Mouse (Mus musculus) brain, adult 2 months (tissue): ENCODE measurements at regions not wholly inside any gene's neighbourhood (a gene's known extent, or its start where the extent isn't known, plus 50 kb on each side); places are given as distances from the start of the nearest gene placed in this dataset.
A peak's percentile ranks its signal among the peaks of the same experiment; 100 is the strongest.

Experiments used
- DNase-seq: peaks from one replicate; pipeline ENCODE4 v3.0.0; 2011; ENCODE audit warnings: low read depth, low spot score

DNA sequence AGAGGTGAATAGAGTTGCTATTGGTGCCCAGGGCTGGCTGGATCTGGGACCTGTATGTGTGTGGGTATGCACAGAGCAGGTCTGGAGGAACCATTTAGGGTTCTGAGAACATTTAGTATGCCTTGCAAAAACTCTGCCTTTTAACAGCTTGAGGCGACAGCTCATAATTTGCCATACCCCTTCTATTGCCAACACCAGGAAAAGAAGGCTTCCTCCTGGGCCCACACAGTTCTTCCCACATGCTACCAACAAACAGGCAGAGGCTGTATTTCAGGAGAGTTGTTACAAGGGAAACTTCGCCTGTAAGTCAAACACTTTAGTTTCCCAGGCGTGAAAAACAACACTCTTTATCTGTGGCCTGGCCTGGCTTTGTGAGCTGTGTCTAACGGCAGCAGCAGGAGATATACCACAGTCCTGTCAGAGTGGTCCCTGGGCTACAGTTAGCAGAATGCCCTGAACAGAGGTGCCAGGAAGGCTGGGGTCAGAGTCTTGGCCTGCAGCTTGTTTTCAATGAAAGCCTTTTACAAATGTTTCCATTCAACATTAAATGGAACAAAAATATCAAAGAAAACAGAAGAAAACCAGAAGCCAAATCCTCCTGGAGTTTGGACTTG is 225.4 kb downstream of the Dhx35 start:
- peak; percentile 73 for DNase-seq

DNA sequence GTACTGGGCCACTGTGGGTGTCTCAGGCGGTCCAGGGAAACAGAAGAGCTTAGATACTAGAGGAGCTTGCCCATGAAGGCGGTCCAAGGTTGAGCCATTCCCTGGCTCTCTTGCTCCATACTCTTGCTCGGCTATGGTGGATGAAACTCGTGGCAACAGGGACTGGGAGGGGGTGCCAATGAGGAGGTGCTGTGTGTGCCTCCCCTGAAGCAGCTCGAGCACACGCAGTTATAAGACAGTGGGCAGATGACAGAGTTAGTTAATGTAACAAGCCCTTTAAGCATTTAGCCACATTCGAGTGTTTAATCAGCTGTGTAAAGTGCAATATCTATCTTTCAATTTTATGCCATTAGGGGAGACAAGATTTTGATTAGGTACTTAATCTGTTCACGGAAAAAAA is 237.5 kb downstream of the Dhx35 start:
- no peak for DNase-seq

DNA sequence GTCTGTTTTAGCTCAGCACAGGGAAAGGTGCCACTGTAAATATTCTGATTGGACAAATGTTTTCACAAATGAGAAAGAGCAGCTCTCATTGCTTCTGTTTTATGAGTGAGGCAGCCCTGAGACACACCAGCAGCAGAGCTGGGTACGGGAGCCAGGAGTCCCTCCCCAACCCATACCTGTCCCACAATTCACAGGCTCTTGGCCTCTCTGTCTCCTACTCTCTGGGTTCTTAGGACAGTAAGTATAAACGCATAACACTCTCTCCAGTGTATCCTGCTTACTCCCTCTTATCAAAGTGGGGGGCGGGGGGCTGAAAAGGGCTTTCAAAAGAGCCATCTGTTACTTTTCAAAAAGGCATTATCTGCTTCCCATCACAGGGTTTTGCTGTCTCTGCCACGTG is 245.3 kb downstream of the Dhx35 start:
- no peak for DNase-seq

DNA sequence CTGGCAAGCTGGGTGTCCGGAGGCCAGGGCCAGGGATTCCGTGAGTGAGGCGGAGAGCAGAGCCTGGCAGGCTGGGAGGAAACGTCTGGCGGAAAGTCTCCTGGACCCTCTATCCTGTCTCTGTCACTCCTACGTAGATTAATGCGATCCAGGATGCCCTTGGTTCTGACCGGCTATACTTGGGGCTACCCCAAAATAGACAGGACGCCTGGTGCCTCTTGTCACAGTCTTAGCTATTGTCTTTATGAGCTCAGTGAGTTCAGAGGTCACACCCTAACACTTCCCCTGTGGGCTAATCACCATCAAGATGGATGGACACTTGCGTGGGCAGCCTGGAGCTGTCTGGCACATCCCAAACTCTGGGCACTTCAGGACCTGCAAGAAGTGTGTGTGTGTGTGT is 258.9 kb downstream of the Dhx35 start:
- no peak for DNase-seq

DNA sequence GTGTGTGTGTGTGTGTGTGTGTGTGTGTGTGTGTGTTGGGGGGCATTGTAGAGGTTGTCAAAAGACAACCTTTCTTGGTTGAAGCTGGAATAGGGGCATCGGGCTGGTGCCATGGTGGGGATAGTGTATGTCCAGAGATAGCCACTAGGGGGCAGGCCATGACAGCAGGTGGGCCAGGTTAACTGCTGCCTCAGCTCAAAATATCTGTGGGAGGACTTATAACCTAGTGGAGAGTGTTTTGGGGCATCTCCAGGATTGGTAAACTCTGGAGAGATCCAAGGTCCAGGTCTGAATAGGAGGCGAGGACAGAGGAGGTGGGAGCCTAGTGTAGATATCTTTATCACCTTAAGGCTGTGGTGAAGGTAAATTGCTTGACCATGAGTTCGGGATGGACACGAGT is 259.3 kb downstream of the Dhx35 start:
- peak; percentile 65 for DNase-seq

DNA sequence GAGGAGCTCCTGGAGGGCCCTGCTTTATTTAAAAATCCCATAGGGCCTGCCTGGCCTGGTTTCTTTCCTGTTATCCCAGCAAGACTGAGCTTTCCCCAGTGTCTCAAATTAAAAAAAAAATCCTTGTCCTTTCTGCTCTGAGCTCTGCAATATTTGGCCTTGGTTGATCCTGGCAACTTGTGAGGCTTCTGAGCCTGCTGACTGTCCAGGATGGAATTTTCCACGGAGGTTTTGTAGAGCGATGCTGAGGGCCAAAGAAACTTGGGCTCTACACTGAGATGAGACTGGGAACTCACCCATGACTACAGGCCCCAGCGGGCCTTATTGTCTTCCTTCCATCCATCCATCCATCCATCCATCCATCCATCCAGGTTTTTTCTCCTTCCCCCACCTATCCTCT is 259.8 kb downstream of the Dhx35 start:
- DNase-seq, result peak; percentile 19

DNA sequence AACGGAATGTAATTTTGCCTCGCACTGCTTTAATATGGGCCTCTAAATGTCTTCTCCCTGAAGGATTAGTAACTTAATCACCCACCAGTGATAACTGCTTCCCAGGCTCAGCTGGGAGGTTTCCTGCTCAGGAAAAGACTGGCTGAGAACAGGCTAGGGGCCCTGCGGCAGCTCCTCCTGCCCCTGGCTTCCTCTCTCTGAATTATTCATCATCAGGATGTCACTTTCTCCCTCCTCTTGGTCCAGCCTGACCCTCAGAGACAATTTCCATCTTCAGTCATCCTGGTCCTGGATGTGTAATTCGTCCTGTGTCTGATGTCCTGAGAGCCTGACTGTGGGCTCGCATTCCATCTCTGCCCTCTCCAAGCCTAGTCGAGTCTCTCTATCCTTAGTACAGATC is 261.2 kb downstream of the Dhx35 start:
- no peak for DNase-seq

DNA sequence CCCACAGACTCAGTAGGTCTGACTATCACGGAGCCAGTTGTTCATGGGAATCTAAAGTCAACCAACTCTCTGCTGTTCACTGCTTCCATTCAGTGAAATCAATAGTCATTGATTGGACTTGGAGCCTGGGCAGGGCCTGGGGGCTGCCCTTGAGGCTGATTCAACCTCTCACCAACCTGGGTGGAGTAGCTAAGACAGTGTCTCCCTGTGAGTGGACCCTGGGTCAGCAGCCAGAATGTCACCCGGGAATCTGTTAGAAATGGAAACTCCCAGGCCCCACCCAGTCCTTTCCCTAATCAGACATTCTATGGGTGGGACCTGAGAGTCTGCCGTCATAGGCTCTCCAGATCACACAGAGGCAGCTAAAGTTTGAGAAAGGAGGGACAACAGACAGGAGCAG is 262.4 kb downstream of the Dhx35 start:
- no peak for DNase-seq

DNA sequence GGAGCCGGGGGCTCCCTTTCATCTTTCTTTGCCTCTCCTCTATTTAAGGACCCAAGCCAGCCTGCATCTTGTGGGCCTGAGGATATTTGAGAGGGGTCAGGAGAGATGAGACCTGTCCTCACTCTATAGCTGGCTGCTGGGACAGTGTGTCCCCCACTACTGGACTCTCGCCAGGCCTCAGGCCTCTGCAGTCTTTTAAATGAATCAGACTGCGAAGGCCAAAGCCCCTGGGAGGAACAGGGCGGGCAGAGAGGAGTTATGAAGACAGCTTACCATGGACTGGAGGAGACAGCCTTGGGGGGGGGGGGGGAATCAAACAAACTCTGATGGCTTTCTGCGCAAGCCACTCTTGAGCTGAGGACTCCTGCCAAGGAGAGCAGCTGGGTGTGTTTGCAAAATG is 262.9 kb downstream of the Dhx35 start:
- no peak for DNase-seq

DNA sequence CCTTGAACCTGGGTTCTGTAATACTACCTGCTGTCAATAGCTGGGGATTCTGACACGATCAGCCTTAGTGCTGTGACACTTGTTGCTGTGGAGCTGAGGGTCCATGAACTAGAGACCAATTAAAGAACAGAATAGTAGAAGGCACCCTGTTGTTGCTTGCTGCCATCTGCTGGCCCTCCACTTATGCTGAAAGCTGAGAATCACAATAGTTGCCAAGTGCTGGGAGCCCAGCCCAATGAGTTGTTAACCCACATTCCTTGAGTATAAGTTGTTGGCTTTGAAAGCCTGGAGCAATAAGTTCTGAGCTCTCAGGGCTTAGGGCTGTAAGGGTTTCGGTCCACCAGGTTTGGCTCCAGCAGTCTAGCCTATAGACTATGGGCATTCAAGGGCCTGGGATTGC is 267.7 kb downstream of the Dhx35 start:
- DNase-seq, result peak; percentile 34

DNA sequence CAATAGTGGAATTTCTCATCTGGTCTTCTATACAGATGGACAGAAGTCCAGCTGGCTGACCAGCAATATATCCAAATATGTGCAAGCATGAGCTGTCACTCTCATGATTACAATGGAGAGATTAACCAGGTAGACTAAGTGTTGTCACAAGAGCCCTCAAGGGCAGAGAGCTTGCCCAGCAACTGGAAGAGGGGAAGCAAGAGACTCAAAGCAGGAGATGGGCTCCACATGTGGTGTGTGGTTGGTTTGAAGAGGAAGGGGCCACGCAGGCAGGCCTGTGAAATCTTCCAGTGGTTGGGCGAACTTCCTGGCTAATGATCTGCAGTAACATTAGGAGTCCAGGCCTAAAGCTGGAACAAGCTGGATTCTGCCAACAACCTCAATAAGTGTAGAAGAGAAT is 268.1 kb downstream of the Dhx35 start:
- no peak for DNase-seq

DNA sequence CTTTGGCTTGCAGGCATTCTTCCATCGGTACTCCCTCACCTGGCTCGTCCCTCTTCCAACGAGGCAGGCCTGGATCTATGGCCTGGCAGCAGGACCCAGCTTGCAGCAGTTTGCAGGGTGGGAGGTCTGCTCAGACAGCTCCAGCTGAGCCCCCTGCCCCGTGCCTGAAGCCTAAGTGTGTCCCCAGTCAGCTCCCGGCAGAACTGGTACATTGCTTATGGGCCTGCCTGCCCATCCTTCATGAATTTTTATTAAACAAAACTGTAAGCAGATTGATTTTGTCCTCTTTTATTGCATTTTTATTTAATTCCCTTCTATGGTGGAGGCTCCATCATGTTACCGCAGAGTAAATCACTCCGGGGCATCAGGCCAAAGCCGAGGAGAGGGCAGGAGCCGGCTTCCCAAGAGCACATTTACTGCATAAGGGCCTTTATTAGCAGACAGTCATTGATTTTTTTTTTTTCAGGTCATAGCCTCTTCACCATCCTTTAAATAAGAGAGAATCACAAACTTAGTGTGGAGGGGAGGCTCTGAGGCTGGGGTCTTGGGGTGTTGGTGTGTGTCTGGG is 269.9 kb downstream of the Dhx35 start:
- no peak for DNase-seq

DNA sequence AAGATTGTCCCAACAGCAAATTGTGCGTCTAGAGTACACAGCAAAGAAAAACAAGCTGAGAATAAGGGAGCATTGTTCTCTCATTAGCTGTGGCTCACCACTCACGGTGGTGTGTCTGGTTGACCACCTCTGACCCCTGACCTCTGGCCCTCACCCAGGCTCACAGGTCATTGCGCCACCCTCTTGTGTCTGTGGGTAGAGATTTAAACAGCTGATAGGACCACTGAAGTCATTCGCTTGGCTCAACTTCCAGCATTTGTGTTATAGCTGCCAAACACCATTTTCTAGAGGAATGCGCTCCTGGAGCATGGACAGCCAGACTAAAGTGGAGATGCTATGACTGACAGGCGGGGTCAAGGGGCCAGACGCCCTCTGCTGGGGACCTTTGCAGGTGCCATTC is 272.9 kb downstream of the Dhx35 start:
- no peak for DNase-seq

DNA sequence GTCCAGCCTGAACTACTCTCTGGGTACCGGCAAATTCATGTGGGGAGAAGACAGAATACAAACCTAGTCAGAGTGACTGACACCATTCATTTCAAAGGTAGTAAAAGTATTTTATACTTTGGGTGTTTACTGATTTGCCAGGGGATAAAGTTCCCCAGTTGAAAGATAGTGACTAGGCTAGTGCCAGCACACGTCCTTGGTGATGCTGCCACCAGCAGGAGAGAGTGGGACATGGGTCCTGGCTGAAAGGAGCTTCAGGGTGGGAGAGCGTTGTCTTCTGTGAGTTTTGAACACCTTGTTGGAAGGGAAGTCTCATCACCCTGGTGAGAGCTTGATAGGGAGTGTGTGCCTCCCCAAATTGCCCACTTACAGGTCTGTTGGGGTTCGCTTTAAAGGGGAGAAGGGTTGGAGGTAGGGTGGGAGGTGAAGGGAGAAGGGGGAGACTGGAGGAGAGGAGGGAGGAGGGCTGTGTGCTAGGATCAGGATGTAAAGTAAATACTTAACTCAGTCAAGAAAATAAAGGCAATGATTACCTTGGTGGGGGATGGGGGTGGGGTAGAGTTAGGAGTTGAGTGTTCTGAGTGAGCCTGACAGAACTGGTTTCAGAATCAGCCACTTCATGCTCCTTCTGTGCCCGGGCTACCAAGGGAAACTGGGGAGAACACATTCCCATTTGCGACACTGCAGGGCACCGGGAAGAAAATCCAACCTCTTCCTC is 273.9 kb downstream of the Dhx35 start:
- DNase-seq, result no peak

DNA sequence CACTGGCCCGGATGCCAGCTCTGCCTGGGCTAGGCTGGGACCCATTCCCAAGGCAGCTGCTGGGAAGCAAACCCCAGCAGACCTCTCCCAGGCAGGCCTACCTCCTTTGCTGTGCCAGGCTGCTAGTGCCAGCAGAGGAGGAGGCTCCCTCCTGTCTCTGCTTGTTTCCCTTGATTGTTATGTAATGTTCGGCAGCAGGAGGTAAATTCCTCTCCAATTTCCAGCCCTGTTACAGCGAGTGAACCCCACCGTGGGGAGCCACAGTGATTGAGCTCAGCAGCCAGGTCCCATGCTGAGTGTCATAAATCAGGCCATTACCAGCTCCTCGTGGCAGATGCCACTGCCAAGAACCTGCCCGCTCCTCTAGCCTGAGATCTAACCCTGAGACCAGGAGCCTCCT is 274.6 kb downstream of the Dhx35 start:
- DNase-seq, result peak; percentile 87

DNA sequence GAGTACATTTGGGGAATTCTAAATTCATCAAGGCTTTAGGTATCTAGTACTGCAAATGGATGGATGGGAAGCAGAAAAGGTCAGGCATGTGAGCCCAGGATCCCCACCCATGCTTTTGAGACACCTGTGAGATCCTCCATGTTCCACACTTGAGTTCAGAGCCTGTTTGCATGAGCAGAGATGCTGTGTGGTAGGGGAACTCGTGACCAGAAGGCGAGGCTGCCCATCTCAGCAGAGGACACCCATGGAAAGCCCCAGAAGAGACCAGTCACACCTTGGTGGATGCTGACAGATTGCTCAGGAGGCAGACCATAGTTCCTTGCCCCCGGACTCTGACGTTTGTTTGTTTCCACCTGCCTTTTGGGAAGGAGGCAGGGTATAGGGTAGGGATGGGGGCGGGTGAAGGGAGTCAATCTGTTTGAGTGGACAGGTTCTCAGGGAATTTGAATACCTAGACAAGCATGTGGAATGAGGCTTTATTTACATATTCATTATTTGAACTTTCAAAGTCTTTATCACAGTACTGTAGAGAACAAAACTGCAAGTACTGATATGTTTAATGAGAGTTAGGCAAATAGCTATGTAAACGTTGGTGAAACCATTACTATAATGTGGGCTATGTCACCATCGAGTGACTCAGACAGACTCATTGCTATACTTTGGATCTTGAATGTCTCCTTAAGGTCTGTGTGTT is 278.5 kb downstream of the Dhx35 start:
- DNase-seq, result no peak

DNA sequence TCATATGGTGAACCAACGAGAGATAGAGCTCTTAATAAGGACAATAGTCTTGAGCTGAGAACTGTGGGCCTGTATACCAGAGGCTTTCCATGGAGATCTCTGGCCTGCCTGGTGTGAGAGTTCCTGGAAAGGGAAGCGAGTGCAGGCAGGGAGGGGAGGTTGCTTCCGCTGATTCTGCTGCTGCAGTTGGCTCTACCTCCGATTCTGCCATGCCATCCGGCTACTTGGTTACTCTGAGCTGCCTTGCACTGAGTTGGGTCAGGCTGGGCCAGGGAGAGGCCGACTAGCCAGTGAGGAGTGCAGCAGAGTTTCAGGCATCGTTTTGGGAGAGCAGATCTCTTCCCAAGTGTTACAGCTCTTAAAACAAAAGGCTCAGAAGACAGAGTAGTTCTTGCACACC is 285.2 kb downstream of the Dhx35 start:
- DNase-seq, result no peak

DNA sequence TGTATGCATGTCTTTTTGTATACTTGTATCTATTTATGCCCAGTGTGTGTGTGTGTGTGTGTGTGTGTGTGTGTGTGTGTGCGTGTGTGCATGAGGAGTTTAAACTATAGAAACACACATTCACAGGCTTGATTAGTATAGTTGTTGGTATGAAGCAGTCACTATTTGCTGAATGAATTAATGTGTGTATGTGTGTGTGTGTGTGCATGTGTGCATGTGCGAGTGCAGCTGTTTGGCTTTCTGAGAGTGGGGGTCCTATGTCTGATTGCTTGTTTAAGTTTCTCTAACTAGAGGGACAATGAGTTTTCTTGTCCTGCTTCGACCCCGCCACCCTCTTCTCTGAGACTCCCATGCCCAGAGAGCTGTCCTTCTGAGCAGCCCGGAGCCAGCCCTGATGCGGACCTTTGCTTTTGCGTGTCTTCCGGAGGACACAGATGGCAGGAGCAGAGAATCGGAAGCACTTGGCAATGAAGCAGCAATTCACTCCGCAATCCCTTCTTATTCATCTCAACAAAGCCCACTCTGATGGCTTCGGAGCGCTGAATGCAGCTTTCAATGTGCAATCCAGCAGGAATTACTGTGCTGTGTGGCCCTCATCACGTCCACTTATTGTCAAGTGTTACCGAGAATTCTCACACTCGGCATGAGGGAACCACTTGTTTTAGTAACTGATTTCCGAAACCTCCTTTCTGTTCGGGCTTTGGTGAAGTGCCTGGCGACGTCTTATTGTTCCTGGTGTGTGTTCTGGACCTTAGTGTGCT is 286.4 kb downstream of the Dhx35 start:
- DNase-seq, result peak; percentile 64

DNA sequence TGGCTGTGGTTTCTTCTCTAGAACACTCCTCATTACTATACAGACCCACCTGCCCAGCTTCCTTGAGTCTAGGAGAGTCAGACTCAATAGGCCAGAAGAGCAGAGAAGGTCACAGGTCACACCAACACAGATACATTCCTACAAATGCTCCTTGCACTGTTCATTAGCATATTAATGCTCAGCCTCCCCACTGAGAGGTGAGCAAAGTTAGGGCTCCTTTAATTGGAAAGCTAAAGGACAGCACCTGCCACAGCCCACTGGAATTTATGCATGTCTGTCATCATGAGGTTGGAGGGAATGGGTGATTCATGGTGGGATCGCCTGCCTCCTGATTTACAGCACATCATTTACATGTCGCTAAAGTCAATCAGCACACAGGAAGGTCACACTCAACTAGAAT is 292.2 kb downstream of the Dhx35 start:
- DNase-seq, result no peak

DNA sequence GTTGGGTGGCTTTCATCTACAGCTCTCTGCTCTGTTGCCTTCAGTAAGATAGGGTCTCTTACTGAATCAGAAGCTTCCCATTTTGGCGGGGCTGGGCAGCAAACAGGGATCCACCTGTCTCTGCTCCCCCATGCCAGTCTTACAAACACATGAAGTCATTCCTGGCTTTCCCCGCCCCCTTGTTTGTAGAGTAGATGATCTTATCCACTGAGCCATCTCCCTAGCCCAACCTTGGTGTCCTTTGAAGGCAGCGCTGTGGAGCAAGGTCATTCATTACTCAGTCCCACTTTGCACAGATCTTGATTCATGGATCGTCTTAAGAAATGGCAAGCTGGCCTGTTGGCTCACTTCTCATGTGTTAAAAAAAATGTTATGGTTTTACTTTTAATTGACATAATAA is 293.6 kb downstream of the Dhx35 start:
- DNase-seq, result no peak

DNA sequence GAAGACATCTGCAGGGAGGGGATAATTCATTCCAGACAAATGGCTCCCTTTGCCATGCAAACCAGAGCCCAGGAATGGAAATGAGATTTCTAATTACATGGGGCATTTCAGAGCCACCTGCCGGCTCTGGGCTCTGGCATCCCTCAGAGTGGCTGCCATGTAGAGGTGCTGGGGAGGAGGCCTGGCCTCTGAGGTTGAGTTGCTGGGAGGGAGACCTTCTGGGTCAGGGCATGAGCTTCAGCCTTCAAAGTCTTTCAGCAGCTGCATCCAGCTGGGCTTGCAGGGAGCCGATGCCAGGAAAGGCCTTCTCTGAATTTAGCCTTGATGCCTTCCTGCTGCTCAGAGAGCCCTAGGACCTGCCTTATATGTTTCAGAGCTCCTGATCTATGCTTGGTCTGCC is 302.1 kb downstream of the Dhx35 start:
- DNase-seq, result no peak

DNA sequence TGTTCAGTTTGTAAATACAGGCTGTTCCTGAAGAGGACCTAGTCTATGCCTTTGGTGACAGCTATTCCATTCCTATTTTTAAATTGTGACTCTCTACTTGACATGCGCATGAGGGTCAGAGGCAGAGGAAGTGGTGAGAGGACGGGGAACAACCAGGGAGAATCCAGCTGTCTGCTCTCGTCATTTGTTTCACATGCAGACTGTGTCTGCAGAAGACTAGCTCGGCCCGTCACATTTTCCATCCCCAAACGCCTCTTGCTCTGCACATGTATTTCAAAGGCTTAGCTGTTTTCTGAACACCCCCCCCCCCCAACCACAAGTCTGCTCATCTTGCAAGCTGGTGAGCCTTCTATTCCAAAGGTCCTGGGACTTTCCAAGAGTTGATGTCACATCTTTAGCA is 339.4 kb downstream of the Dhx35 start:
- peak; percentile 10 for DNase-seq
